Mouse (Mus musculus) CH12F3 (cell line): ENCODE data around the gene 1110008L16Rik.
"Not testable (repeated sequence)": the region's sequence is repeated elsewhere in the genome, so short reads cannot be mapped to it uniquely, and the experiment has no call there.

Experiments used
- in situ Hi-C: fragments of 300-500 bp; cut with MboI; formaldehyde crosslinking; loops from 2 replicates; pipeline ENCODE4 v1.14.3; 2020; ENCODE audit warnings: low sequenced_read_pairs

The 1110008L16Rik gene

DNA sequence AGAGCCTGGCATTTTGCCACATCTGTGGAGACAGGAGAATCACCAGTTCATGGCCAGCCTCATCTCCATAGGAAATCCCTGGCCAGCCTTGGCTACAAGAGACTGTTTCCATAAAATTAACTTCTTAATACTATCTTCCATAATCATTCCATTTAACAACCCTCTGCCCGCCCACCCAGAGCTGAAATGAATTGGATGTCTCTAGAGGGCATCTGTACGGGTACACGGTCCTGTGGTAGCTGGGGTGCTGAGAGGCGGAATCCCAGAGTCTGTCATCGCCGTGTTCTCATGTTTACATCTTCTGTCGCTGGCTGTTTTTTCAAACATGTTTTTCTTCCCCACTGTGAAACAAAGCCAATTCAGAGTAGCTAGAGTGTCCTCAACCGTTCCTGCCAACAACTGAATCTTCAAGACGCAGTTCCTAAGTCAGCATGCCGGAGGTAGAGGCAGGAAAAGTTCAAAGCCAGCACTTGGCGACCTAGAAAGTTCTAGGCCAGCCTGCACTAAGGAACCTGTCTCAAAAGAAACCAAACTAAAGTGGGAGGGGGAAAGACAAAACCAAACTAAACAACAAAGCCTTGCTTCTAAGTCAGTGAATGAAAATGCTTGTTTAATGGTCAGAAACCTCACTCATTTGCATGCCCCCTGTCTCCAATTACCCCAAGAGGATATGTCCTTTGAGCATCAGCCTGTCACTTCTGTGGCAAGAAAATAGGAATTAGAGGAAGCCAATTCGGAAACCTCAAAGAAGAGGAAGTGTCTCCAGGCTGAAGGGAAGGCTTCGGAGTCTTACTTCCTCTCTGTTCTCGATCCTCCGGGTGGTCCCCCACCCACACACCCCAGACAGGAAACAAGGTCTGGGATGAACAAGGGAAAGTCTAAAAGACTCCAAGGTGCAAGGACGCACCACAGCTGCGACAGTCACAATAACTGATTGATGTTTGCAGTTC lies 90.0 kb downstream of the 1110008L16Rik start:
- in situ Hi-C loops: no loop called here

DNA sequence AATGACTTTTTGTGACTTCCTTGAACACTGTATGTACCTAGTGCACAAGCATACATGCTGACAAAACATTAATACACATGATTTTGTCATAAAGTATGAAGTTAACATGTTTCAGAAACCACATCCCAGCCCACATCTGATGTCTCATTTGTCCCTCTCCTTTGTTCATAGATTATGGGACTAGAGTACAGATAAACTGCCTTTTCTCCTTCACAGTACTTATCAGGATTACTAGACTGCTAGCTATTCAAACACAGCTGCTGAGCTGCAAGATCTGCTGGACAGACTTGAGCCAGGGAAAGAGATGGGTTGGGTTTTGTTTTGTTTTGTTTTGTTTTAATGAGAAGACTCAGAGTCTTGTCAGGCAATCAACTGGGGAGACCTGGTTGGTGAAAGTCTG lies 92.7 kb downstream of the 1110008L16Rik start:
- in situ Hi-C loops: no loop called here

DNA sequence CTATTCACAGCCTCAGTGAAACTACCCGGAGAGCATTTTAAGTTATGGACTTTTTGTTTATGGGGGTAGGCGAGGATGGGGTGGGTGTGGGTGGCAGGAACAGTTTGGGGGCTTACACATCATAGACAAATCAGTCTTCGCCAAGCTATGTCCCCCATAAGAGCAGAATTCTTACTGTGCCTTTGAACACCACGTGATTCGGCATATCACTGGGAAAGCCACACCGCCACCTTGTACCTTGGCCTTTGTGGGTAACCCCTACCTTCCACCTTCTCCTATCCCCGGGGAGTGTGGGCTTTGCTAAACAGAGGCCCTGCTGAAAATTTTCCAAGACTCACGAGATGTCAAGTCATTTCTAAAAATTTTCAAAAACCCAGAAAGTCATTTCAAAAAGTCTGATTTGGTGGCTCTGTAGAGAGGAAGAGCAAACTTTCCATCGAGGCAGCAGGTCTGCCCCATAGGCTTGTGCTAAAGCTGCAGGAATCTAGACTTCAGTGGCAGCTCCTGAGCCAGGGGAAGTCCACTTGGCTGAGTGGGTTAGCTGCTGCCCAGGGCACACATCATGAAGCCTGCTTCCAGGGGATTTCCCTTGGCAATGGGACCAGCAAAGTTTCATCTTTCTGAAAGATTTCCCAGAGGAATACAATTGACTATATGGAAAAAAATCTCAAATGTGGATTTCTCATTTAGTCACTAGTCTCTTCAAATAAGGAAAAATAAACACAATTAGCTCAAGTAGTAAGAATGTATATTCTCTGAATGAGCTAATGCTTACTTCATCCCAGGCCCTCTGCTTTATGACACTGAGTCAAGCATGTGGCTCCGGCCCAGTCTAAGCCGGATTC lies 93.6 kb downstream of the 1110008L16Rik start:
- in situ Hi-C loops: no loop called here

DNA sequence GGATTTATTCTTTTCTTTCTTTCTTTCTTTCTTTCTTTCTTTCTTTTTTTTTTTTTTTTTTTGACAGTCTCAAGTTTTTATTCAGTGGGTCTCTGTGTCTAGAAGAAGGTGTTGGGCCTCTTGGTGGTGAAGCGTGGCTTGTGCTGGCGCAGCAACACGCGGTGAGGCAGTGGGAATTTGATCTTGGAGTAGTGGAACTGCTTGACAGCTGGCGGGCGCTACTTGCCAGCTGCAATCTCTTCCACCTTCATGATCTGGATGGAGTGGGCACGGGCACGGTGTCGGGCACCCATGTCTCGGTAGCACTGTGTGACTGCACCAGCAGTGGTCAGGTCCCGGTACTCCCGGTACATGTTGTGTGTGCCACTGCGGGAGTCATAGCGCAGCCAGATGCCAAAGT lies 96.2 kb downstream of the 1110008L16Rik start:
- in situ Hi-C loops: not testable (repeated sequence)

DNA sequence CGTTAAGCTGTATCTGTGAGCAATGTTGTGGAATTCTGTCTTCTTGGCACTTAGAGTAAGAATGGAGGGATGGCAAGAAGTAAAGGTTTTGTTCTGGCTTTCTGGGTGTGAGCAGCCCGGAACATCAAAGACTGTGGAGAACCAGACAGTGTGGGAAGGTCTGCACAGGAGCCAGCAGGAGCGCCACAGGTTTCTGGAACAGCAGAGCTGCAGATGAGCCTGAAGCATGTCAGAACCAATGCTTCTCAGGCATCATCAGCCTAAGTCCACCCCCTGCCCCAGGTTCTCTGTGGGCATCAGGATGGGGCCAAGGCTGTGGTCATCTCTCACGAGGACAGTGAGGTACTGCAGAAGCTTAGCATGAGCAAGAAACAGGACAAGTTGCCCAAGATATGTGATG lies 97.2 kb downstream of the 1110008L16Rik start:
- in situ Hi-C loops: no loop called here

DNA sequence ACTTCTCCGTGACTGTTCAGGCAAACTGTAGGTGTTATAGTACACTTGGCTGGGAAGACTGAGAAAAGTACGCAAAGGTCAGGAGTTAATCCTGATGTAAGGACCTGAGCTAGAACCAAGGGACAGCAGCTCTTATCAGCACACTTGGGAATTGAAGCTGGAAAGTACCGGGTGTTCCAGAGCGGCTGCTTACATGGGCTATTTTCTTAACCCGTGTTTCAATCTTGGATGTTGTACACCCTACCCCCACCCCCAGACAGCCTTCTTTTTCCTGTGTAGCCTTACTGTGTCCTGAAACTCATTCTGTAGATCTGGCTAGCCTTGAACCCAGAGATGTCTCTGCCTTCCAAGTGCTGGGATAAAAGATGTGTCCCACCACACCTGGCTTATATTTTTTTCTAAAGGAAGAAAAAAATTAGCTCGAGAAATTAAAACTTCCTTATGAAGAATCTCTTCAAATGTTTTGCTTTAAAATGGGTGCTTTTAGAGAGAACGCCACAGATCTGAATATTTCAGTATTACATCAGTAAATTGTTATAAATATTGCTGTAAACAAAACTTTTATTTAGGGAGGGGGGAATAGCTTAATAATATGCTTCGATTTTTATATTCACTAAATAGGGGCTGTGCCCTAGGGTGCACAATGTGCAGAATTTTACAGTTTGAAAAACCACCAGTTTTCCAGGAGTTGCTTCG lies 98.3 kb downstream of the 1110008L16Rik start:
- in situ Hi-C loops: no loop called here

DNA sequence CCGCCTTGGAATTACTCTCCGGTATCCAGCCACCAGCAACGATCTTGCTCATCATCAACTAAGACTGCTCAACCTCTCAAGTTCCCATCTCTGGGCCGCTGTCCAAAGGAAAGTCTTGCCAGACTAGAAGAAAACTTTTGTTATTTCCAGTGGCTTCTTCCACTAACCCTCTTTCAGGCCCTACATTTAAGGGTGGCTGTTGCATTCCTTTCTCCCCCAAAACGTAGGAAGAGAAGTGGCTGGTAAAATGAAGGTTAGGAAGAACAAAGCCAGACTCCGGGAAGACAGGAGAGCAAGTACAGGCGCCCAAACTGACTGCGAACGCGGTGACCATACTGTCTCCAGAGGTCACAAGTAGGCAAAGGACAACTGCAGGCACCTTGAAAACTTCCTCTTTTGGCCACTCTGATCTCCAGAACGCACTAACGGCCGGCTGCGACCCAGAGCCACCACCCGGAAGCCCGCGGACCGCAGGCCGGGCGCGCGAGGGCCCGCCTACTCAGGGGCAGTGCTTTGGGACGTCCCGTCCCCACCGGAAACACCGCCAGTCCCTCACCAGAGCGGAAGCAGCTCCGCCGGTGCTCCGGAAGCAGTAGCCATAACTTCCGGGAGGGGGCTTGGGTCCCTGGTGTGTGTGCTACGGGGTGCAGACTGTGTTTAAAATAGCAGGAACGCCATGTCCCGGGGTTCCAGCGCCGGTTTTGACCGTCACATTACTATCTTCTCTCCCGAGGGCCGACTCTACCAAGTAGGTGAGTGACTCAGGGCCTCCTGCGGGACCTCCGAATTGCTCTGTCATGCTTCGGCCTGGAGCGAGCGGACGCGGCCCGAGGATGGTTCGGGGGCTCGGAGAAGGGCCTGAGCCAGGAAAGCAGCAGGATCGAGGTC lies 99.1 kb downstream of the 1110008L16Rik start:
- in situ Hi-C loops: no loop called here

DNA sequence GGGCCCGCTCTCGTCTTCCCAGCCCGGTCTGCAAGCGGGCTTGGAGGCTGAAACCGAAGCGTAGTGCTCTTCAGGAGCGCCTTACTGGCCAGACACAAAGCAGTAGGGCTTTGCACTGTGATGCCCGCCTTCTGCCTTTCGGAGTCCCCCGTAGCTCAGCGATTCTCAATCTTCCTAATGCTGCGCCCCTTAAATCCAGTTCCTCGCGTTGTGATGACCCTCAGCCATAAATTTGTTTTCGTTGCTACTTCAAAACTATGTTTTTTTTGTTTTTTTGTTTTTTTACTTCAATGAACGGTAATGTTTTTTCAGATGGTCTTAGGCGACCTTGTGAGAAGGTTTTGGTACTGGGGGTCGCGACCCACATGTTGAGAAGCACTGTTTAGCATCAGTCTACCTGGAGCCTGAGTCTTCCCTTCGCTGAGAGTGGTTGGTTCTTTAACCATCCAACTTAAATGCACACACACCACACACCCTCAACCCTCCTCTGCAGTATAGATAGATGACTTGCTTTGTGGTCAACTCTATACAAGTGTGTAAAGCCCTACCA lies 99.8 kb downstream of the 1110008L16Rik start:
- in situ Hi-C loops: no loop called here

DNA sequence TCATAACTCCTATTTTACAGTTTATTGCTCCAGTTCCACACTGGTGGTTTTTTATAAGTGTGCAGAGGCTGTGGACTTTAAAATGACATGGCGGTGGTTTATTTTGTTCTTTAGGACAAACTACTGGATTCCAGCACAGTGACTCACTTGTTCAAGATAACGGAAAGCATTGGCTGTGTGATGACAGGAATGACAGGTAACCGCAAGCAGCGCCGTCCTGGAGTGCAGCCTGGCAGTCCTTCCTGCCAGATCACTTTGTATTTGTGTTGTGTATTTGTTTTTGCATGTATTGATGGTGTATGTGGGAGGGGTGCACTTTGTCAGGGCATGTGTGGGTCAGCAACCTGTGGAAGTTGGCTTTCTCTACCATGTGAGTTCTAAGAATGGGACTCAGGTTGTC lies 108.5 kb downstream of the 1110008L16Rik start:
- in situ Hi-C loops: no loop called here

DNA sequence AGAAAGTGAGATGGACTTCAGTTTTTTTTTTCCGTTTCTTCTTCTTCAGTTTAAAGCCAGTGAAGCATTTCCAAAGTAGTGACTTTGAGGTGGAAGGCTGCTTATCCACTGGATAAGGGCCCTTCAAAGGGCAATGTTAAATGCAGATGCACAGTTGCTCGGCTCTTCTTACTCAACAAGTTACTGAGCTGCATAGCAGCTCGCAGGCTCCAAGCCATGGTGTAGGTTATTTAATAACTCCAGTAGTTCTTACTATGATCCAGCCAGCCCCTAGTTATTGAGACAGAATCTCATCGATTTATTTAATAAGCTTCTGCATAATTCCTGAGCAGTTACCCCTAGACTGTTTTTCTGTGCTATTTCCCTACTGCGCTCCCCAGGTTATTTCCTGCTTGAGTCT lies 115.9 kb downstream of the 1110008L16Rik start:
- in situ Hi-C loops: no loop called here

DNA sequence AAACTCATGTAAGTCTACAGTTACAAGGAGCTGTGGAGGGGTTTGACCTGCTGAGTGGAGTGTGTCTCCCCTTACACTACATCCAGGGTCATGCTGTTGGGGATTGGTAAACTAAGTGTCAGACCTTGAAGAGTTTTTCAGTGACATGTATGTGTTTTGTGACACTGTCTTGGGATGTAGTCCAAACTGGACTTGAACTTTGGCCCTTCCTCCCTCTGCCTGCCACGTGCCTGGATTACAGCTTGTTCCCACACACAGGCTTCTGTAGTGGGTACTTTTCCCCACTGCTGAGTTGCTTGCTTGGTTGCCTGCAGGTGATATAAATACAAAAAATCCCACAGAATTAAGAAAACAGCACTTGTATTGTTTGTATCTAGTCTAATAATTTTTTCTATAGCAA lies 116.4 kb downstream of the 1110008L16Rik start:
- in situ Hi-C loops: no loop called here

DNA sequence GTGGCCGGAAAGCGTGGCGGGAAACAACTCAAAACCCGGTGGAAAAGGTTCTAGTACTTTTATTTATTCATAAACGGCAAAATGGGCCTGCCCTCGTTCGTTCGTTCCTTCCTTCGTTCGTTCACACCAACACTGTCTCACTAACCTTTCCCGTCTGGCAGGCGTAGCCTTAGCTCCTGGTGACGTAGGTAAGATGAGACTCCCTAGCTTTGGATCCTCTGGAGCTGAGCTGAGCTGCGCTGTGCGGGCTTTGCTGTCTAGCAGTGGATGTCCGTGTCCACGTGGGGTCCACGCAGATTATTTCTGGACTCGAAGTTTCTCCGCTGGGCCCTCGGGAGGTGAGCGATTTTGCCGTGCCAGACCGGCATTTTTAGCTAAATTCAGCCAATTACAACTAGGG lies 120.8 kb downstream of the 1110008L16Rik start:
- in situ Hi-C loops: no loop called here

DNA sequence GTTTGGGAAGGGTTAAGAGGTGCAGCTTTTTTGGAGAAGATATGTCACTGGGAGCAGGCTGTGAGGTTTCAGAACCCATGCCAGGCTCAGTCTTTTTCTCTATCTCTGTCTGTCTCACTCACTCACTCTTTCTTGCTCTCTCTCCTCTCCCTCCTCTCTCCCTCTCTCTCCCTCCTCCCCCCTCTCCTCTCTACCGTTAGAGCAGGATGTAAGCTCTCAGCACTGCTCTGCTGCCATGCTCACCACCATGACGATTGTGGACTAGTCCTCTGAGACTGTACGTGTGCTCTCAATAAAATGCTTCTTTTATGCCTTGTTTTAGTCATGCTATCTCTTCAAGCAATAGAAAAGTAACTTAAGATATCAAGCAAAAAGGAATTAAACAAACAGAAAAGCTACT lies 122.7 kb downstream of the 1110008L16Rik start:
- in situ Hi-C loops: no loop called here

DNA sequence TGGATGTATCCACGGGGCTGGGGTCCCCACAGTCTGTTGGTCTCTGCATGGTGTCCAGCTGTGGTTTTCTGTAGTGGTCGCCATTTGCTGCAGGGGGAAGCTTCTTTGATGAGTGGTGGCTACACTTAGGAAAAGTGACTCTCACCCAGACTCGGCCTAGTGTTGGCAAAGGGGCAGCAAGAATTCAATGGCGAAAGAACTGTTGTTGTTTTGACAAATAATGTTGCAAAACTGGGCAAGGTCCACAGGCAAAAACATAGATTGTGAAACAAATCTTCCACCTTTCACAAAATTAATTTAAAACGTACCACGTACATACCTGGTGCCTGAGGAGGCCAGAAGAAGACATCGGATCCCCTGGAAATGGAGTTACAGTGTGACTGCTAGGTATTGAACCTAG lies 126.9 kb downstream of the 1110008L16Rik start:
- in situ Hi-C loops: no loop called here

DNA sequence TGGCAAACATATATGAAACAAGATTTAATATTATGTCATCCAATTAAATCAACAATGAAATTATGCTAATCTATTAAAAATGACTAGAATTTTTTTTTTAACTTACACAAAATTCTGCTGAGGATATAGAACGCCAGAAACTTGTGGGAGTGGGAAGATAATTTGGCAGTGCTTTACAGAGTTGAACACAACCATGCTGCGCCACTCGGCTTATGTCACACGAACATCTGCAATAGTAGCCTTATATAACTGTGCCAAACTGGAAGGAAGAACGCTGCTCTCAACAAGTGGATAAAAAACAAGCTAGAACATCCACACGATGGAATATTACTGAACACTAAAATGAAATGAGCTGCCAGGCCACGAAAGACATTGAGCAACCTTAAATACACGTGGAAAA lies 129.8 kb downstream of the 1110008L16Rik start:
- in situ Hi-C loops: no loop called here

DNA sequence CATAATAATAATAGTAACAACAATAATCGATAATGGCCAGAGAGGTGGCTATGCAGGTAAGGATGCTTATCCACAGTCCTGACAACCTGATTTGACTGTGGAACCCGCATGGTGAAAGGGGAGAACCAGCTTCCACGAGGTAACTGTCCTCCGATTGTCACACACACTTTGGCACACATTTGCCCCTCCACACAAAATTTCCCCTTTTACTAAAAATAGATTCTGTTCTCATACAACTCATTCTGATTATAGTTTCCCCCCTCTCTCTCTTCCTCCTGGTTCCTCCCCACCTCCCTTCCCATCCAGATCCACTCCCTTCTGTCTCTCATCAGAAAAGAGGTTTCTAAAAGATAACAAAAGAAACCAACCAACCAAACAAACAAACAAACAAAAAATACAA lies 130.6 kb downstream of the 1110008L16Rik start:
- in situ Hi-C loops: no loop called here
